14 mouse cellular contexts compared by ENCODE assay signal in the genomic region with DNA sequence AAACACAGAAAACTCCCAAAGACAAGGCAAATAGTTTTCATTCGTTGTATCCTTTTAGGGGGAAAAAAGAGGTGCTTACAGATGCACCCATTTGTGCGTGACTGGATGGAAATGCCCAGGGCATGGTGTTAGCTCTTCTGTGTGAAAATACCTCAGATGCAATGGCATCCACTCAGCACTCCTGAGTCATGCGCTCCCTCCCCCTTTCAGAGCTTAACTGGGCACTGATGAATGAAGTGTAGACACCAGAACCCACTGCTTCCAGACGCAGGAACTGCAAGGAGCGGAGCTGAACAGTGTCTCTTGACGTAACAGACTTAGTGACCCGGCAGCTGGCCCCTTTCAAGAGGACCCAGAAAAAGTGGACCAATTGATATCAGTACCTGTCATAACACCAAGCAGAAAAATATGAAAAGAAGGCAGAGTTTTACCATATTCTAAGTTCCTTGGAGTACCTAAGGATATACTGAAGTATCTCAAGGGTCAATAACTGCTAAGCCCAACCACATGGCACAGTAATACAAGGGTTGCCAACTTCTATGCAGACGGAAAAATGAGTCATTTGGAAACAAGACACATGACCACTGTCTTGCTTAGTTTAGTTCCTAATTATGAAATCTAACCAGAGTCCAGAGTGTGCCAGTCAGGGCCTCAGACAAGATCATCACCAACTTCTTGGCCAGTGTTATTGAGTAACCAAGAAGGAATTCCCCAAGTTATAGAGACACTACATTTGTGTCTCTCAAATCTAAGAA. TPM values are rescaled to one million over a fixed set of nuclear protein-coding genes. Genes with fewer than 3 reads are reported as not detected.
DNase-seq lines count a peak whose midpoint lies in the region; ATAC-seq and TF ChIP-seq lines count a peak whose summit lies in the region.
"Had no signal": no experiment of that assay in that cellular context is flagged by ENCODE, and none has a peak within 500 bp of the region (broad histone marks: within the 10 kb centered on the region; RNA-seq: fewer than 3 reads in every experiment).

No protein-coding gene starts in this region.

- intact Hi-C loops in heart, postnatal 36 days (cut with DNase I): loop anchor here (5.0 to 10.0 kb wide), 2 partner anchors 197 to 280 kb away; partner anchors contain the start of gene Tmem131l

- H3K9me3 ChIP-seq in midbrain, embryonic 10.5 days (replicated peaks): no peaks in the 10 kb centered on the region
- H3K9me3 ChIP-seq: hindbrain, embryonic 10.5 days; limb, embryonic 10.5 days; neural tube, embryonic 13.5 days had no signal

- ATAC-seq in Patski: peak; percentile 94
- ATAC-seq: intestine, embryonic 16.5 days had no signal

- H3K4me1 ChIP-seq in midbrain, embryonic 10.5 days: peaks cover 10% of the 10 kb centered on the region

- 75% methylated on average over 8 of the region's 8 CpGs for WGBS in midbrain, embryonic 10.5 days

- no peak overlapping the region for H3K27ac ChIP-seq in midbrain, embryonic 10.5 days (replicated peaks)
- H3K27ac ChIP-seq: heart, adult 2 months; hindbrain, embryonic 10.5 days; limb, embryonic 10.5 days; neural tube, embryonic 13.5 days had no signal

- no peak for TF ChIP-seq CTCF in Patski (IDR thresholded peaks at IDR 0.05)

- DNase-seq in heart, adult 11 months: peak; percentile 90
- DNase-seq in heart, postnatal 36 days: no peak
- DNase-seq in 3134 (ENCODE audit: extremely low read depth, insufficient read length, low spot score) (peak; percentile 63), Patski (ENCODE audit: low read depth, low spot score) (peak; percentile 99)
- DNase-seq in lung, postnatal 25 days (ENCODE audit: low spot score): peak; percentile 53
- no peak for DNase-seq in cerebellum, adult 18-20 months
- DNase-seq in right cerebral cortex, adult 2 months (ENCODE audit: low spot score in 2 of 2): no peak
- DNase-seq in midbrain, embryonic 10.5 days (ENCODE audit: low spot score): no peak
- DNase-seq: cerebellum, postnatal 25 days; heart, adult 2 months had no signal

- no peaks in the 10 kb centered on the region for H3K27me3 ChIP-seq in Patski
- H3K27me3 ChIP-seq in midbrain, embryonic 10.5 days (ENCODE audit: low read depth, poor library complexity, severe bottlenecking): peaks cover 22% of the 10 kb centered on the region

- CTCF ChIA-PET in Patski (lab: Charles Lee): interaction anchor here (1.5 to 1.7 kb wide), 2 partner anchors 18 to 38 kb away, joined by 4 read pairs; no protein-coding TSS in a partner anchor

- POLR2A ChIA-PET in Patski (lab: Charles Lee): no interaction called here

- H3K36me3 ChIP-seq in midbrain, embryonic 10.5 days: no peaks in the 10 kb centered on the region
- H3K36me3 ChIP-seq: hindbrain, embryonic 10.5 days; limb, embryonic 10.5 days; neural tube, embryonic 13.5 days had no signal

- in situ Hi-C loops in Patski (cut with MboI; ENCODE audit: low pct_unique_long_range_greater_than_20kb): loop anchor here (5.0 to 10.0 kb wide), 3 partner anchors 47 to 470 kb away; partner anchors contain the start of gene Mnd1

- H3K4me3 ChIP-seq in midbrain, embryonic 10.5 days: no peak overlapping the region
- H3K4me3 ChIP-seq: heart, adult 2 months; hindbrain, embryonic 10.5 days; limb, embryonic 10.5 days; neural tube, embryonic 13.5 days had no signal

RNA-seq across cellular contexts. Expression of gene Tlr2, which starts 3.4 kb away (rescaled TPM):
- 1 to 10 TPM; 2.7 to 2.9 TPM for total RNA-seq in heart, postnatal 36 days (2021)
- 23.1 TPM for polyA plus RNA-seq in Patski (2021)
- polyA plus RNA-seq in midbrain, embryonic 10.5 days (2016; fragmentation: Nextera tagmentation; extraction: Ambion mirVana): 1.1 and 1.6 TPM in 2 replicates

Comparison
In these comparisons a context has a peak if more than half of its experiments do, and no peak if none do; other contexts are left out.
1. DNase-seq: peak in heart, adult 11 months (single experiment), 3134 (single experiment), Patski (single experiment) and lung, postnatal 25 days (single experiment); none in heart, postnatal 36 days (0 of 2), cerebellum, adult 18-20 months (0 of 2), right cerebral cortex, adult 2 months (0 of 2) and midbrain, embryonic 10.5 days (single experiment).